Mouse (Mus musculus): ENCODE measurements around the gene Elovl6.

Gene Elovl6

GRCm38 (mm10) chr3:129543376-129543775, 11.2 kb downstream of the Elovl6 start:
- no peak for DNase-seq (ENCODE audit: low spot score)

GRCm38 (mm10) chr3:129544217-129544616, 12.1 kb downstream of the Elovl6 start:
- DNase-seq (ENCODE audit: low spot score): no peak

- DNase-seq (ENCODE audit: low spot score): no peak
Observed at GRCm38 (mm10) chr3:129545228-129545627, 13.1 kb downstream of the Elovl6 start.

- DNase-seq (ENCODE audit: low spot score): no peak
Observed at GRCm38 (mm10) chr3:129545801-129546200, 13.6 kb downstream of the Elovl6 start.

GRCm38 (mm10) chr3:129547837-129548435, 15.8 kb downstream of the Elovl6 start:
- peak; percentile 38 for DNase-seq (ENCODE audit: low spot score)

GRCm38 (mm10) chr3:129548760-129549159, 16.6 kb downstream of the Elovl6 start:
- DNase-seq (ENCODE audit: low spot score): no peak

- no peak for DNase-seq (ENCODE audit: low spot score)
Observed at GRCm38 (mm10) chr3:129549546-129549945, 17.4 kb downstream of the Elovl6 start.

- no peak for DNase-seq (ENCODE audit: low spot score)
Observed at GRCm38 (mm10) chr3:129551581-129552290, 19.6 kb downstream of the Elovl6 start.

- no peak for DNase-seq (ENCODE audit: low spot score)
Observed at GRCm38 (mm10) chr3:129552370-129552769, 20.2 kb downstream of the Elovl6 start.

- no peak for DNase-seq (ENCODE audit: low spot score)
Observed at GRCm38 (mm10) chr3:129553173-129553572, 21.0 kb downstream of the Elovl6 start.

GRCm38 (mm10) chr3:129553661-129554060, 21.5 kb downstream of the Elovl6 start:
- DNase-seq (ENCODE audit: low spot score): no peak

- no peak for DNase-seq (ENCODE audit: low spot score)
Observed at GRCm38 (mm10) chr3:129554436-129554835, 22.3 kb downstream of the Elovl6 start.

GRCm38 (mm10) chr3:129557048-129557447, 24.9 kb downstream of the Elovl6 start:
- DNase-seq (ENCODE audit: low spot score): no peak

GRCm38 (mm10) chr3:129557566-129557965, 25.4 kb downstream of the Elovl6 start:
- DNase-seq (ENCODE audit: low spot score): no peak

GRCm38 (mm10) chr3:129558016-129558955, 26.1 kb downstream of the Elovl6 start:
- DNase-seq (ENCODE audit: low spot score): peak; percentile 56

- no peak for DNase-seq (ENCODE audit: low spot score)
Observed at GRCm38 (mm10) chr3:129560068-129560467, 27.9 kb downstream of the Elovl6 start.

GRCm38 (mm10) chr3:129561011-129561410, 28.9 kb downstream of the Elovl6 start:
- DNase-seq (ENCODE audit: low spot score): no peak

GRCm38 (mm10) chr3:129561853-129562252, 29.7 kb downstream of the Elovl6 start:
- no peak for DNase-seq (ENCODE audit: low spot score)

- DNase-seq (ENCODE audit: low spot score): no peak
Observed at GRCm38 (mm10) chr3:129562411-129562810, 30.3 kb downstream of the Elovl6 start.

GRCm38 (mm10) chr3:129563807-129564206, 31.7 kb downstream of the Elovl6 start:
- no peak for DNase-seq (ENCODE audit: low spot score)

- no peak for DNase-seq (ENCODE audit: low spot score)
Observed at GRCm38 (mm10) chr3:129564852-129565251, 32.7 kb downstream of the Elovl6 start.

- no peak for DNase-seq (ENCODE audit: low spot score)
Observed at GRCm38 (mm10) chr3:129565458-129565857, 33.3 kb downstream of the Elovl6 start.

- DNase-seq (ENCODE audit: low spot score): no peak
Observed at GRCm38 (mm10) chr3:129566013-129566412, 33.9 kb downstream of the Elovl6 start.
